Mouse (Mus musculus) right cerebral cortex, adult 18-20 months (tissue): ENCODE measurements around the gene Trim2.

ENCODE experiments used
- DNase-seq: peaks from one replicate; pipeline ENCODE4 v3.0.0; 2022; ENCODE audit warnings: mixed read lengths

Gene Trim2

GRCm38 (mm10) chr3:84252776-84253654 is 53.7 kb downstream of the Trim2 start:
- peak; percentile 52 for DNase-seq

GRCm38 (mm10) chr3:84251721-84252120 is 55.0 kb downstream of the Trim2 start:
- no peak for DNase-seq

GRCm38 (mm10) chr3:84250275-84250674 is 56.4 kb downstream of the Trim2 start:
- no peak for DNase-seq

- DNase-seq = no peak
Observed at GRCm38 (mm10) chr3:84247789-84248188, 58.9 kb downstream of the Trim2 start.

GRCm38 (mm10) chr3:84246421-84246861 is 60.2 kb downstream of the Trim2 start:
- peak; percentile 93 for DNase-seq

GRCm38 (mm10) chr3:84243116-84243515 is 63.6 kb downstream of the Trim2 start:
- DNase-seq = no peak

GRCm38 (mm10) chr3:84242497-84242896 is 64.2 kb downstream of the Trim2 start:
- DNase-seq = no peak

GRCm38 (mm10) chr3:84241098-84241497 is 65.6 kb downstream of the Trim2 start:
- no peak for DNase-seq

- DNase-seq = no peak
Observed at GRCm38 (mm10) chr3:84235420-84236304, 71.0 kb downstream of the Trim2 start.

- no peak for DNase-seq
Observed at GRCm38 (mm10) chr3:84234562-84234961, 72.1 kb downstream of the Trim2 start.

- DNase-seq = peak; percentile 51
Observed at GRCm38 (mm10) chr3:84233663-84234415, 72.8 kb downstream of the Trim2 start.

- DNase-seq = no peak
Observed at GRCm38 (mm10) chr3:84232312-84232711, 74.4 kb downstream of the Trim2 start.

- no peak for DNase-seq
Observed at GRCm38 (mm10) chr3:84230988-84231387, 75.7 kb downstream of the Trim2 start.

GRCm38 (mm10) chr3:84228911-84229310 is 77.8 kb downstream of the Trim2 start:
- no peak for DNase-seq

GRCm38 (mm10) chr3:84228203-84228870 is 78.3 kb downstream of the Trim2 start:
- DNase-seq = no peak

- DNase-seq = no peak
Observed at GRCm38 (mm10) chr3:84227628-84228027, 79.0 kb downstream of the Trim2 start.

- no peak for DNase-seq
Observed at GRCm38 (mm10) chr3:84224982-84225381, 81.7 kb downstream of the Trim2 start.

GRCm38 (mm10) chr3:84220748-84221147 is 85.9 kb downstream of the Trim2 start:
- peak; percentile 91 for DNase-seq

- DNase-seq = no peak
Observed at GRCm38 (mm10) chr3:84220326-84220725, 86.4 kb downstream of the Trim2 start.

- DNase-seq = no peak
Observed at GRCm38 (mm10) chr3:84219720-84220273, 86.9 kb downstream of the Trim2 start.

- no peak for DNase-seq
Observed at GRCm38 (mm10) chr3:84219166-84219710, 87.4 kb downstream of the Trim2 start.

- DNase-seq = no peak
Observed at GRCm38 (mm10) chr3:84218498-84218897, 88.2 kb downstream of the Trim2 start.
